Mouse (Mus musculus) hindbrain, embryonic 15.5 days (tissue): ENCODE measurements at regions not wholly inside any gene's neighbourhood (a gene's known extent, or its start where the extent isn't known, plus 50 kb on each side); places are given as distances from the start of the nearest gene placed in this dataset.

Experiments
- ATAC-seq: fragments of 200-750 bp; cut with Nextera tagmentation; 2 replicates; pipeline ENCODE4 v1.8.0; 2017; ENCODE audit warnings: low read depth, moderate number of reproducible peaks, moderate TSS enrichment; ENCODE audit not compliant: low FRiP score
- H3K27ac ChIP-seq: fragments of 300-500 bp; sonication (generic); replicated peaks from 2 replicates; pipeline ENCODE4 v1.5.1; 2015; ENCODE audit warnings: mild to moderate bottlenecking, inconsistent platforms
- H3K27me3 ChIP-seq: fragments of 300-500 bp; sonication (generic); 2 replicates; pipeline ENCODE4 v1.6.1; 2015; ENCODE audit warnings: control low read depth, inconsistent platforms
- H3K36me3 ChIP-seq: fragments of 300-500 bp; sonication (generic); 2 replicates; pipeline ENCODE4 v1.6.1; 2015; ENCODE audit warnings: control low read depth, inconsistent platforms
- H3K4me1 ChIP-seq: fragments of 300-500 bp; sonication (generic); replicated peaks from 2 replicates; pipeline ENCODE4 v1.6.1; 2015; ENCODE audit warnings: control low read depth, inconsistent platforms
- H3K4me2 ChIP-seq: fragments of 300-500 bp; sonication (generic); 2 replicates; pipeline ENCODE4 v1.6.1; 2015; ENCODE audit warnings: moderate library complexity, mild to moderate bottlenecking, inconsistent platforms
- H3K4me3 ChIP-seq: fragments of 300-500 bp; sonication (generic); 2 replicates; pipeline ENCODE4 v1.5.1; 2015; ENCODE audit warnings: mild to moderate bottlenecking, inconsistent platforms
- H3K9ac ChIP-seq: fragments of 300-500 bp; sonication (generic); 2 replicates; pipeline ENCODE4 v1.6.1; 2015; ENCODE audit warnings: inconsistent platforms
- H3K9me3 ChIP-seq: fragments of 300-500 bp; sonication (generic); 2 replicates; pipeline ENCODE4 v1.6.1; 2016; ENCODE audit warnings: control low read depth, inconsistent platforms
- WGBS: fragments of 180-500 bp; shearing (Covaris S2); methylation state at CpG from one replicate; pipeline ENCODE4 v1.1.7; 2015; 5-methylcytosine and 5-hydroxymethylcytosine counted together

DNA sequence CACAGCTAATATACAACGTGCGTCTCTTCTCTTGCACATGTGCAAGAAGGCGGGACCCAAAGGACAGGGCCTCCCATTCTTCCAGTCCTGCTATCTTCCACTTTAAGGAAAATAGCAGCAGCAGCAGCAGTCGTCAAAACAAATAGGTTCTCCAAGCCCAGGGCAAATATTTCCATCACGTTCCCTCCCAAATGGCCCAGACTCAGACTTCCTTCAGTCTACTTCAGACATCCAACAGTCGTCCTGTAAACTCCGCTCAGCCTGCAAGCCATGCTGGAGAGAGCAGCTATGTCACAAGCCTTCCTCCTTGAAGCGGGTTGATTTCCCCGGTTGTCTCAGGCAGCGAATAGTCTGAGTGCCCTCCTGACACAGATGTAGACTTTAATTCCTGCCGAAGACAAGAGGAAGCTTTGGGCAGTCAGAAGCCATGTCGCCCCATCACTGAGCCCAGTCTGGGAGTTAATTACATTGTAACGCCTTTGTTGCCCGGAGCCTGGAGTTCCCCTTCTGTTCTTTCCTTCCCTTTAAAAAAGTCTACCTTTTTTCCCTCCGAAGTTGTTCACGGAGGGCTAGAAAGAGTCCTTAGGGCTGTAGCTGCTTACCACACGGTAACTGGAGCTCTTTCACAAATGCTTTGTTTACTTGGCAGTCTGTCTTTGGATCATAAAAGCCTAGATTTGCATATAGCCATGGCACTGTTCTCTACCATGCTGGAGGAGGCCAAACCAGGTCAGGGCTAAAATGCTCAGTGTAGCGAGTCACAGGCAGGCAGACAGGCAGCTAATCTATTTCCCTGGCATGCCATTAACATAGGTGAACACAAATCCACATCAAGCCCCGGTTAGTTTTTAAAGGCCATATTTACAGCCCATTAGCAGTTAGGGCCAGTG is 236.7 kb downstream of the Gm10260 start:
- no peak overlapping the region for H3K9ac ChIP-seq

GRCm38 (mm10) chr13:97520988-97521547 is 239.4 kb downstream of the Gm10260 start:
- Histone ChIP-seq H3K27me3 (no peaks in the 10 kb centered on the region), H3K4me3 (no peak overlapping the region), H3K4me1 (peaks cover 11% of the 10 kb centered on the region), H3K9me3 (no peaks in the 10 kb centered on the region), H3K9ac (no peak overlapping the region), H3K36me3 (no peaks in the 10 kb centered on the region), H3K27ac (no peak overlapping the region), H3K4me2 (no peak overlapping the region)
- no peak for ATAC-seq
- 87% methylated on average over 13 of the region's 13 CpGs for WGBS

More for the DNA sequence above, 236.7 kb downstream of the Gm10260 start:
- H3K4me1 ChIP-seq = peaks cover 15% of the 10 kb centered on the region
- ATAC-seq = no peak
- no peaks in the 10 kb centered on the region for H3K36me3 ChIP-seq
- no peaks in the 10 kb centered on the region for H3K27me3 ChIP-seq
- WGBS = 24% methylated on average over 19 of the region's 19 CpGs
- no peaks in the 10 kb centered on the region for H3K9me3 ChIP-seq
- no peak overlapping the region for H3K4me3 ChIP-seq
- H3K4me2 ChIP-seq = peak overlapping the region; percentile 15; the same call in 1 of the 2 replicates
- H3K27ac ChIP-seq = peak overlapping the region; percentile 52

GRCm38 (mm10) chr13:97516731-97517130 is 243.7 kb downstream of the Gm10260 start:
- H3K36me3 ChIP-seq = no peaks in the 10 kb centered on the region
- no peak overlapping the region for H3K4me2 ChIP-seq
- no peak overlapping the region for H3K9ac ChIP-seq
- H3K9me3 ChIP-seq = no peaks in the 10 kb centered on the region
- no peak overlapping the region for H3K27ac ChIP-seq
- no peak for ATAC-seq
- no peak overlapping the region for H3K4me3 ChIP-seq
- 98% methylated on average over 4 of the region's 4 CpGs for WGBS
- no peaks in the 10 kb centered on the region for H3K27me3 ChIP-seq
- peaks cover 5% of the 10 kb centered on the region for H3K4me1 ChIP-seq

DNA sequence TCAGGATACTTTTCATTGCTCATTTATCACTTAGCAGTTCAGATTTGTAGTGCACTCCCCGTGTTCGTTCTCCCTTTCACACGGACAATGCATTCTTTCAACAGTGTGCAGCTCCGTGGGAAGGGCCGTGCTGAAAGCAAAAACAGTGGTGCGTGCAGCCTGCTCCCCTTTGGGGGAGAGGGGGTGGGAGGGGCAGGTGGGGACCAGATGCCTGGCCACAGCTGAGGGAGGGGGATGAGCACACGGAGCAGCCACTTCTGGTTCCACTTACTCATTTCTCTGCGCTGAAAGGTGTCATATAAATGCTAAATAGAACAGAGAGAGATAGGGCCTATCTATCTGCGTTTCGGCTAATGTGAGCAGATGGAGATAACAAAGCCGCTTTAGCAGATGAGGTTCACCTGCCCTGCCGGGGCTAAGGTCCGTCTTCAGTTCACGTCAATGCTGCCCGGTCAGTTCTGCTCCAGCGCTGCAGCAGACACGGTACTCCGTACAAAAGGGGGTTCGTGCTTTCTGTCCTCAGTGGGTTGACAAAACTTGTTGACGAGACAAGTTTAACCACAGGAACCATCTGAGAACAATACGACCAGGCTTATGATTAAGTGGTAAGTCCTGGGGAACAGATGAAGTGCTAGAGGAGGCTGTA is 245.9 kb downstream of the Gm10260 start:
- no peak overlapping the region for H3K27ac ChIP-seq
- no peaks in the 10 kb centered on the region for H3K36me3 ChIP-seq
- ATAC-seq = 0 out of 2 replicates have a peak, but pooled peaks have one; percentile 34
- no peak overlapping the region for H3K9ac ChIP-seq
- H3K27me3 ChIP-seq = no peaks in the 10 kb centered on the region
- WGBS = 36% methylated on average over 21 of the region's 21 CpGs
- no peaks in the 10 kb centered on the region for H3K9me3 ChIP-seq
- H3K4me1 ChIP-seq = peaks cover 5% of the 10 kb centered on the region
- 0 out of 2 replicates have a peak overlapping the region, but pooled peaks have one; percentile 11 for H3K4me2 ChIP-seq
- H3K4me3 ChIP-seq = no peak overlapping the region

GRCm38 (mm10) chr13:97512521-97512920 is 247.9 kb downstream of the Gm10260 start:
- Histone ChIP-seq H3K4me3 (no peak overlapping the region), H3K4me1 (peaks cover 5% of the 10 kb centered on the region), H3K4me2 (no peak overlapping the region), H3K36me3 (no peaks in the 10 kb centered on the region), H3K27me3 (no peaks in the 10 kb centered on the region), H3K9ac (no peak overlapping the region), H3K27ac (no peak overlapping the region), H3K9me3 (no peaks in the 10 kb centered on the region)
- ATAC-seq = no peak
- WGBS = 60% methylated on average over 4 of the region's 4 CpGs

DNA sequence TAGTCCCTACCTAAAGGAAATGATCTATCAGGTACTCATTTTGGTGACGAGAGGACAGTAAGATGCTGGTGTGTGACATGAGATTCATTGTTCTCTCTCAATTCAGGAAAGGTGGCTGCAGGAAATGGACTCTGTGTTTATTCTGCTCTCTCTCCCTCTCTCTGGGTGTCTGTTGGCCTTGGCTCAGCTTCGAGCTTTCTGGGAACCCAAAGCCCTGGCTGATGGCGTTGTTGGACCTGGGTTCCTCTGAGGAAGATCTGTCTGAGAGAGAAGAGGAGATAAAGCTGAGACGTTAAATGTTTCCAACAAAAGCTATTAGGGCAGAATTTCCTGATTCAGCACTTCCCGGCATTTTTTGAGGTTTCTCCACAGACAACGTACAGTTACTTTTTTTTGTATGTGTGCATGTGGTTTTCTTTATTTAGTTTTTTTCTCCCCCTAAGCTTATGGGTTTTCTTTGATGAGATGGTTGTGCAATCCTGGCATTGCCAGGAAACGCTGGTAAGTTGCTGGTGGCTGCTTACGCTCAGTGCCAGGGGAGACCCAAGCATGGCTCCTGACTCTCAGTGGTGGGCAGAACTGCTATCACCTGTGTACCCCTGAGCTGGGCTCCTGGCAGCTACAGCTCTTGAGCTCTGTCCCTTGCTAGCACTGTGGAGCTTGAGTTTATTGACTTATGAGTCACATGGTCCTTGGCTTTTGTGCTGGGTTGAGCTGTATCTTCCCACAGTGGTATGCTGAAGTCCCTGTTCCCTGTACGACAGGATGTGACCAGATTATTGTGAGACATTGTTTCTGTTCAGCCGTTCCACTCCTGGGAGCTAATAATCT is 249.8 kb downstream of the Gm10260 start:
- Histone ChIP-seq H3K4me2 (no peak overlapping the region), H3K36me3 (no peaks in the 10 kb centered on the region), H3K4me3 (no peak overlapping the region), H3K9ac (no peak overlapping the region), H3K4me1 (peaks cover 5% of the 10 kb centered on the region), H3K27me3 (no peaks in the 10 kb centered on the region), H3K9me3 (no peaks in the 10 kb centered on the region), H3K27ac (no peak overlapping the region)
- WGBS = 69% methylated on average over 10 of the region's 10 CpGs
- ATAC-seq = no peak

DNA sequence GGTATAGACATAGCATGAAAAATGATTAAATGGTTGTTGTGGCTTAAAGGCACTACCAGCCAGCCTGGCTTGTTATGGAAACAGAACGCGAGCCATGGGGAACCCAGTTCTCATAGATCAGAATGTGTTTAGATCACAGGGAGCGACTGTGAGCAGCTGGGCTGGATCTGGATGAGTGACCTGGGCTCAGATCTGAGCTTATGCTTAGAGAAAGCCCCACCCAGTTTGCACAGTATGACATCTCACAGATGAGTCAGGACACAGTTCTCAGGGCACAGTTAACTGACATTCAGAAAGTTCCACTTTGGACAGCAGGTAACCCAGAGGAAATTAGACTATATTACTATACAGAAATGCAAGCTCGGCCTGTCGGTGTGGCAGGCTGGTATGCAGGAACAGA is 255.5 kb downstream of the Gm10260 start:
- Histone ChIP-seq H3K4me1 (no peaks in the 10 kb centered on the region), H3K27ac (no peak overlapping the region), H3K4me2 (no peak overlapping the region), H3K36me3 (no peaks in the 10 kb centered on the region), H3K9me3 (no peaks in the 10 kb centered on the region), H3K9ac (no peak overlapping the region), H3K4me3 (no peak overlapping the region), H3K27me3 (no peaks in the 10 kb centered on the region)
- ATAC-seq = no peak
- 81% methylated on average over 5 of the region's 5 CpGs for whole genome bisulfite sequencing

DNA sequence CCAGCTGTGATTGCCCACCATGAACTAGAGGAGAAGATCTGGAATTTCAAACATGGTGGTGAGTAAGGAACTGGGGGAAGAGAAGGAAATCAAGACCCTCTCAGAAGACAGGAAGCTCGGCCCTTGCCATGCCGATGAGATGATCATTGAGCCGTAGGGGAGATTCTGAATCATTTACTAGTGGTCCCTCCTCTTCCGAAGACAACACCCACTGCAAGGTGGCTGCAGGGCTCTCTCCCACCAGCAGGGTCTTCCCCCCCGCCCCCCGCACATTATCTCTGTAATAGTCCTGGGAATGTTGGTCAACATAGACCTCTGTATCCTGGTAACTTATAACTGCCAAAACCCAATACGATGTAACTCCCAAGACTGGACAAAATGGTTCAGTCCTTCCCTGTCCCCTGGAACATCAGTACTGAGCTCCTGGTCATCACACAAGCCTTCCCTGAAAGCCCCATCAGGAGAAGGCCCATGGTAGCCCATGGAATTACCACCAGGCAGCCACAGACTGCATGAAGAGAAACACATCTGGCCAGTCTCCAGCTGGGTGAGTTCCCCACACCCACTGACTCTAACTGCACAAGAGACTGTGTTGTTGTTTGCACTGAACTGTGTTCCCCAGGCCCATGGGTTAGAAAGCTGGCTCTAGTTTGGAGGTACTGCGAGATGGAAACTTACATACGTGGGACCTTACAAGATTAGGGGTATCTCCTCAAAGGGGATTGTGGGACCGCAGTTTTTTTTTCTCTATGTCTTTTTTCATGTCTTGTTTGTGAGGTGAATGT is 256.3 kb downstream of the Gm10260 start:
- no peak for ATAC-seq
- Histone ChIP-seq H3K9ac (no peak overlapping the region), H3K4me2 (no peak overlapping the region), H3K4me1 (no peaks in the 10 kb centered on the region), H3K36me3 (no peaks in the 10 kb centered on the region), H3K9me3 (no peaks in the 10 kb centered on the region), H3K27me3 (no peaks in the 10 kb centered on the region), H3K27ac (no peak overlapping the region), H3K4me3 (no peak overlapping the region)
- WGBS = 97% methylated on average over 10 of the region's 10 CpGs

GRCm38 (mm10) chr13:97503391-97503790 is 257.0 kb downstream of the Gm10260 start:
- Histone ChIP-seq H3K9ac (no peak overlapping the region), H3K4me1 (no peaks in the 10 kb centered on the region), H3K36me3 (no peaks in the 10 kb centered on the region), H3K4me3 (no peak overlapping the region), H3K4me2 (no peak overlapping the region), H3K9me3 (no peaks in the 10 kb centered on the region), H3K27me3 (no peaks in the 10 kb centered on the region), H3K27ac (no peak overlapping the region)
- 77% methylated on average over 5 of the region's 5 CpGs for WGBS
- no peak for ATAC-seq

GRCm38 (mm10) chr13:97500155-97500554 is 259.2 kb downstream of the Enc1 start:
- H3K4me3 ChIP-seq = no peak overlapping the region
- 79% methylated on average over 8 of the region's 8 CpGs for WGBS
- H3K27ac ChIP-seq = no peak overlapping the region
- H3K4me1 ChIP-seq = no peaks in the 10 kb centered on the region
- no peak overlapping the region for H3K9ac ChIP-seq
- no peaks in the 10 kb centered on the region for H3K36me3 ChIP-seq
- H3K9me3 ChIP-seq = no peaks in the 10 kb centered on the region
- no peak for ATAC-seq
- H3K4me2 ChIP-seq = no peak overlapping the region
- H3K27me3 ChIP-seq = no peaks in the 10 kb centered on the region

GRCm38 (mm10) chr13:97498981-97499380 is 258.1 kb downstream of the Enc1 start:
- Histone ChIP-seq H3K4me2 (no peak overlapping the region), H3K4me3 (no peak overlapping the region), H3K4me1 (no peaks in the 10 kb centered on the region), H3K9me3 (no peaks in the 10 kb centered on the region), H3K36me3 (no peaks in the 10 kb centered on the region), H3K9ac (no peak overlapping the region), H3K27ac (no peak overlapping the region), H3K27me3 (no peaks in the 10 kb centered on the region)
- 95% methylated on average over 5 of the region's 5 CpGs for WGBS
- ATAC-seq = no peak
